Mouse (Mus musculus) embryonic facial prominence, embryonic 11.5 days (tissue): ENCODE data around the gene Ctdnep1. TPM values are rescaled to one million over a fixed set of nuclear protein-coding genes. Genes with fewer than 3 reads are reported as not detected.

Source experiments
- ATAC-seq: fragments of 200-750 bp; cut with Nextera tagmentation; replicated peaks from 2 replicates; pipeline ENCODE4 v1.8.0; 2017; ENCODE audit warnings: low read depth; ENCODE audit not compliant: insufficient number of reproducible peaks, low FRiP score, low TSS enrichment
- DNase-seq: peaks from one replicate; pipeline ENCODE4 v3.0.0-alpha.2; 2015; ENCODE audit warnings: low spot score
- H3K27ac ChIP-seq: fragments of 300-500 bp; sonication (generic); replicated peaks from 2 replicates; pipeline ENCODE4 v1.5.1; 2014; ENCODE audit warnings: mild to moderate bottlenecking, low read depth, low read length, control low read depth
- H3K27me3 ChIP-seq: fragments of 300-500 bp; sonication (generic); 2 replicates; pipeline ENCODE4 v1.6.1; 2014; ENCODE audit warnings: mild to moderate bottlenecking, low read length, moderate library complexity, mixed read lengths; ENCODE audit not compliant: control insufficient read depth, insufficient read depth
- H3K36me3 ChIP-seq: fragments of 300-500 bp; sonication (generic); replicated peaks from 2 replicates; pipeline ENCODE4 v1.6.1; 2014; ENCODE audit warnings: low read depth, mild to moderate bottlenecking, low read length, moderate library complexity, mixed read lengths; ENCODE audit not compliant: control insufficient read depth, insufficient read depth
- H3K4me1 ChIP-seq: fragments of 300-500 bp; sonication (generic); 2 replicates; pipeline ENCODE4 v1.6.1; 2014; ENCODE audit warnings: low read length, mixed read lengths; ENCODE audit not compliant: control insufficient read depth, insufficient read depth
- H3K4me2 ChIP-seq: fragments of 300-500 bp; sonication (generic); 2 replicates; pipeline ENCODE4 v1.6.1; 2014; ENCODE audit warnings: low read depth, mild to moderate bottlenecking, control low read depth, low read length, moderate library complexity
- H3K4me3 ChIP-seq: fragments of 300-500 bp; sonication (generic); 2 replicates; pipeline ENCODE4 v1.5.1; 2014; ENCODE audit warnings: low read depth, low read length, control low read depth
- H3K9ac ChIP-seq: fragments of 300-500 bp; sonication (generic); replicated peaks from 2 replicates; pipeline ENCODE4 v1.6.1; 2014; ENCODE audit warnings: mild to moderate bottlenecking, control low read depth, low read length
- H3K9me3 ChIP-seq: fragments of 300-500 bp; sonication (generic); replicated peaks from 2 replicates; pipeline ENCODE4 v1.6.1; 2016; ENCODE audit warnings: mild to moderate bottlenecking, low read length, inconsistent platforms, mixed read lengths; ENCODE audit not compliant: control insufficient read depth
- WGBS: fragments of 180-500 bp; shearing (Covaris S2); extraction: QIAGEN DNeasy Blood & Tissue Kit; methylation state at CpG from one replicate; pipeline ENCODE4 v1.1.7; 2014; 5-methylcytosine and 5-hydroxymethylcytosine counted together
- microRNA counts: library from miRNA; unstranded; fragments of <30 nt; microRNA quantifications from one replicate; lab custom pipeline; 2016
- microRNA-seq: library from miRNA; unstranded; fragments of <30 nt; microRNA quantifications from one replicate; pipeline ENCODE4, GENCODE M21; 2016; ENCODE audit warnings: borderline number of aligned reads
- polyA plus RNA-seq: library from polyadenylated mRNA; unstranded; fragments of >200 nt; fragmentation: Nextera tagmentation; extraction: Ambion mirVana; gene quantifications from 2 replicates; pipeline ENCODE4 v1.2.1, GENCODE M21; 2014

Ctdnep1 gene
- polyA plus RNA-seq, 1 experiment from 2014 or later = 26.2 TPM

- peaks cover 13% of the 10 kb centered on the region for H3K4me1 ChIP-seq
- H3K9ac ChIP-seq = no peak overlapping the region
- H3K36me3 ChIP-seq = peaks cover 9% of the 10 kb centered on the region
- DNase-seq = no peak
- H3K4me3 ChIP-seq = no peak overlapping the region
- no peak overlapping the region; the same call in 1 of the 2 replicates for H3K27ac ChIP-seq
- WGBS = 96% methylated on average over 28 of the region's 28 CpGs
- no peak overlapping the region for H3K4me2 ChIP-seq
- no peaks in the 10 kb centered on the region for H3K27me3 ChIP-seq
- ATAC-seq = no peak
- H3K9me3 ChIP-seq = no peaks in the 10 kb centered on the region
Observed at GRCm38 (mm10) chr11:70030651-70031320, 49.8 kb downstream of the Ctdnep1 start.

- H3K4me3 ChIP-seq = no peak overlapping the region
- ATAC-seq (no peak), DNase-seq (no peak)
- H3K4me1 ChIP-seq = peaks cover 13% of the 10 kb centered on the region
- no peak overlapping the region for H3K4me2 ChIP-seq
- 97% methylated on average over 11 of the region's 11 CpGs for WGBS
- H3K27ac ChIP-seq = no peak overlapping the region
- no peak overlapping the region for H3K9ac ChIP-seq
- no peaks in the 10 kb centered on the region for H3K27me3 ChIP-seq
- peaks cover 9% of the 10 kb centered on the region for H3K36me3 ChIP-seq
- no peaks in the 10 kb centered on the region for H3K9me3 ChIP-seq
Observed at GRCm38 (mm10) chr11:70031321-70031670, 50.3 kb downstream of the Ctdnep1 start.

- 80% methylated on average over 7 of the region's 7 CpGs for WGBS
- H3K36me3 ChIP-seq = no peaks in the 10 kb centered on the region; the same call in none of the 2 replicates
- ATAC-seq = no peak
Observed at GRCm38 (mm10) chr11:70038174-70038573, 57.2 kb downstream of the Ctdnep1 start.

GRCm38 (mm10) chr11:70039631-70040030 is 58.7 kb downstream of the Ctdnep1 start:
- H3K9me3 ChIP-seq = no peaks in the 10 kb centered on the region
- no peak overlapping the region for H3K4me3 ChIP-seq
- 91% methylated on average over 10 of the region's 10 CpGs for WGBS

More at GRCm38 (mm10) chr11:70038174-70038573, 57.2 kb downstream of the Ctdnep1 start:
- H3K9me3 ChIP-seq = no peaks in the 10 kb centered on the region
- no peak overlapping the region for H3K4me3 ChIP-seq
- no peaks in the 10 kb centered on the region for H3K4me1 ChIP-seq
- no peaks in the 10 kb centered on the region for H3K27me3 ChIP-seq
- DNase-seq = no peak
- H3K27ac ChIP-seq = no peak overlapping the region
- H3K9ac ChIP-seq = no peak overlapping the region
- no peak overlapping the region for H3K4me2 ChIP-seq

GRCm38 (mm10) chr11:70040184-70040583 is 59.2 kb downstream of the Ctdnep1 start:
- Histone ChIP-seq H3K27ac (no peak overlapping the region), H3K4me2 (no peak overlapping the region), H3K9ac (no peak overlapping the region), H3K27me3 (no peaks in the 10 kb centered on the region), H3K4me1 (no peaks in the 10 kb centered on the region), H3K9me3 (no peaks in the 10 kb centered on the region), H3K4me3 (no peak overlapping the region), H3K36me3 (peaks cover 2% of the 10 kb centered on the region)
- 93% methylated on average over 7 of the region's 7 CpGs for WGBS
- DNase-seq = no peak
- no peak for ATAC-seq

More at GRCm38 (mm10) chr11:70039631-70040030, 58.7 kb downstream of the Ctdnep1 start:
- Histone ChIP-seq H3K27me3 (no peaks in the 10 kb centered on the region), H3K4me2 (no peak overlapping the region), H3K36me3 (peaks cover 2% of the 10 kb centered on the region), H3K4me1 (no peaks in the 10 kb centered on the region), H3K27ac (no peak overlapping the region), H3K9ac (no peak overlapping the region)
- no peak for DNase-seq
- no peak for ATAC-seq

MicroRNAs encoded within 50 kb of the gene (microRNA counts, 519-probe panel; counts per million panel counts)
- not detected for microRNA mmu-miR-324-3p (lab: Ali Mortazavi, UCI)
- 3,929 counts per million, percentile 59 among the panel's probes with 10 or more counts for microRNA mmu-miR-324-5p (lab: Ali Mortazavi, UCI)

Small RNA genes lying within 50 kb of the gene (microRNA-seq; reads per million reads assigned to microRNA genes)
- gene Gm44349 (not detected), gene Mir324 (5,517 reads per million, percentile 88 among the genes with 10 or more reads in this experiment)

Other genes starting within 250 kb of the Ctdnep1 start
- gene Polr2a, start 222.5 kb upstream of the Ctdnep1 start, polyA plus RNA-seq = 51.4 and 56.5 TPM in 2 replicates
- 0.18 TPM in 1 of 2 replicates, not detected in the other for gene Slc35g3, start 219.2 kb upstream of the Ctdnep1 start, polyA plus RNA-seq
- 1.1 and 1.2 TPM in 2 replicates for gene Zbtb4, start 215.2 kb upstream of the Ctdnep1 start, polyA plus RNA-seq
- gene Chrnb1, start 185.2 kb upstream of the Ctdnep1 start, polyA plus RNA-seq = 3.0 and 3.6 TPM in 2 replicates
- gene Fgf11, start 179.3 kb upstream of the Ctdnep1 start, polyA plus RNA-seq = 0.92 and 0.97 TPM in 2 replicates
- 2.1 and 2.8 TPM in 2 replicates for gene Tmem102, start 175.5 kb upstream of the Ctdnep1 start, polyA plus RNA-seq
- gene Gm39566, start 165.9 kb upstream of the Ctdnep1 start, polyA plus RNA-seq = not detected in 2 replicates
- gene Spem2, start 162.7 kb upstream of the Ctdnep1 start, polyA plus RNA-seq = not detected in 2 replicates
- 0.27 TPM in 1 of 2 replicates, not detected in the other for gene Spem1, start 159.0 kb upstream of the Ctdnep1 start, polyA plus RNA-seq
- 8.2 and 9.1 TPM in 2 replicates for gene Nlgn2, start 143.4 kb upstream of the Ctdnep1 start, polyA plus RNA-seq
- 294 and 335 TPM in 2 replicates for gene Tmem256, start 142.6 kb upstream of the Ctdnep1 start, polyA plus RNA-seq
- 90.0 and 102 TPM in 2 replicates for gene Plscr3, start 134.8 kb upstream of the Ctdnep1 start, polyA plus RNA-seq
- 1.1 and 1.9 TPM in 2 replicates for gene Tnk1, start 122.4 kb upstream of the Ctdnep1 start, polyA plus RNA-seq
- not detected in 2 replicates for gene Tmem95, start 103.1 kb upstream of the Ctdnep1 start, polyA plus RNA-seq
- gene Kctd11, start 99.8 kb upstream of the Ctdnep1 start, polyA plus RNA-seq = 3.2 and 3.5 TPM in 2 replicates
- gene Acap1, start 85.6 kb upstream of the Ctdnep1 start, polyA plus RNA-seq = 0.56 and 0.60 TPM in 2 replicates
- 17.6 and 20.7 TPM in 2 replicates for gene 2810408A11Rik, start 80.2 kb upstream of the Ctdnep1 start, polyA plus RNA-seq
- 11.5 and 13.8 TPM in 2 replicates for gene Neurl4, start 80.1 kb upstream of the Ctdnep1 start, polyA plus RNA-seq
- 76.2 and 81.8 TPM in 2 replicates for gene Gps2, start 67.3 kb upstream of the Ctdnep1 start, polyA plus RNA-seq
- 2,030 and 2,067 TPM in 2 replicates for gene Eif5a, start 59.2 kb upstream of the Ctdnep1 start, polyA plus RNA-seq
- gene Ybx2, start 45.4 kb upstream of the Ctdnep1 start, polyA plus RNA-seq = 5.5 and 6.6 TPM in 2 replicates
- 20.2 and 20.5 TPM in 2 replicates for gene Slc2a4, start 33.0 kb upstream of the Ctdnep1 start, polyA plus RNA-seq
- gene Cldn7, start 16.4 kb upstream of the Ctdnep1 start, polyA plus RNA-seq = 17.1 and 22.0 TPM in 2 replicates
- gene Elp5, start 1.4 kb downstream of the Ctdnep1 start, polyA plus RNA-seq = 156 and 157 TPM in 2 replicates
- 474 and 509 TPM in 2 replicates for gene Gabarap, start 10.0 kb downstream of the Ctdnep1 start, polyA plus RNA-seq
- 57.7 and 58.0 TPM in 2 replicates for gene Phf23, start 14.6 kb downstream of the Ctdnep1 start, polyA plus RNA-seq
- 34.9 and 35.7 TPM in 2 replicates for gene Dvl2, start 19.4 kb downstream of the Ctdnep1 start, polyA plus RNA-seq
- 54.2 and 57.6 TPM in 2 replicates for gene Acadvl, start 34.3 kb downstream of the Ctdnep1 start, polyA plus RNA-seq
- 7.6 and 11.2 TPM in 2 replicates for gene Dlg4, start 35.8 kb downstream of the Ctdnep1 start, polyA plus RNA-seq
- 0.46 and 0.95 TPM in 2 replicates for gene Asgr1, start 72.9 kb downstream of the Ctdnep1 start, polyA plus RNA-seq
- gene Asgr2, start 111.5 kb downstream of the Ctdnep1 start, polyA plus RNA-seq = not detected in 2 replicates
- 0.39 TPM in 1 of 2 replicates, not detected in the other for gene Mgl2, start 149.2 kb downstream of the Ctdnep1 start, polyA plus RNA-seq
- gene Clec10a, start 175.0 kb downstream of the Ctdnep1 start, polyA plus RNA-seq = 0.72 and 1.3 TPM in 2 replicates
- gene Slc16a11, start 231.6 kb downstream of the Ctdnep1 start, polyA plus RNA-seq = 0.81 TPM in 1 of 2 replicates, not detected in the other
- 8.5 and 13.4 TPM in 2 replicates for gene Slc16a13, start 239.9 kb downstream of the Ctdnep1 start, polyA plus RNA-seq
- 6.7 and 6.9 TPM in 2 replicates for gene Bcl6b, start 248.6 kb downstream of the Ctdnep1 start, polyA plus RNA-seq